Comparison of ENCODE assay signal across 10 mouse cellular contexts in genomic region chr1:172027809-172028102, GRCm38 (mm10). TPM values are rescaled to one million over a fixed set of nuclear protein-coding genes. Genes with fewer than 3 reads are reported as not detected.
DNase-seq lines count a peak whose midpoint lies in the region; ATAC-seq and TF ChIP-seq lines count a peak whose summit lies in the region.
"Had no signal": no experiment of that assay in that cellular context is flagged by ENCODE, and none has a peak within 500 bp of the region (broad histone marks: within the 10 kb centered on the region; RNA-seq: fewer than 3 reads in every experiment).

No protein-coding gene starts in this region.

- no peak for ATAC-seq in megakaryocyte, adult 5-6 weeks (ENCODE audit: poor library complexity, severe bottlenecking)
- no peak for ATAC-seq in limb, embryonic 13.5 days (ENCODE audit: low FRiP score, low read depth)
- no peak for ATAC-seq in stomach, embryonic 15.5 days (ENCODE audit: insufficient read depth, low FRiP score, low read depth)

- no peaks in the 10 kb centered on the region for H3K9me3 ChIP-seq in megakaryocyte, embryonic 14.5 days
- H3K9me3 ChIP-seq in limb, embryonic 13.5 days, result no peaks in the 10 kb centered on the region
- no peaks in the 10 kb centered on the region for H3K9me3 ChIP-seq in stomach, embryonic 15.5 days

- H3K4me1 ChIP-seq in cerebellum, adult 2 months (ENCODE audit: control insufficient read depth, insufficient read depth, low read length), result no peaks in the 10 kb centered on the region
- peaks cover 25% of the 10 kb centered on the region for H3K4me1 ChIP-seq in megakaryocyte, embryonic 14.5 days
- H3K4me1 ChIP-seq in limb, embryonic 13.5 days, result peaks cover 39% of the 10 kb centered on the region
- peaks cover 19% of the 10 kb centered on the region for H3K4me1 ChIP-seq in stomach, embryonic 15.5 days

- H3K4me3 ChIP-seq in cerebellum, adult 2 months (replicated peaks; ENCODE audit: insufficient read depth, low read depth, low read length), result peak overlapping the region; percentile 98
- H3K4me3 ChIP-seq in megakaryocyte, embryonic 14.5 days (replicated peaks), result peak overlapping the region; percentile 92
- H3K4me3 ChIP-seq in limb, embryonic 13.5 days, result peak overlapping the region; percentile 90
- peak overlapping the region; percentile 89 for H3K4me3 ChIP-seq in stomach, embryonic 15.5 days (replicated peaks)

- peak overlapping the region; percentile 62 for H3K27ac ChIP-seq in cerebellum, adult 2 months (ENCODE audit: insufficient read depth, low read length)
- H3K27ac ChIP-seq in limb, embryonic 13.5 days, result peak overlapping the region; percentile 96
- peak overlapping the region; percentile 86; the same call in 1 of the 2 replicates for H3K27ac ChIP-seq in stomach, embryonic 15.5 days

- no peak for TF ChIP-seq CTCF in cerebellum, adult 2 months (IDR thresholded peaks at IDR 0.05; ENCODE audit: borderline replicate concordance, insufficient read depth, low read depth, low read length)

- H3K4me2 ChIP-seq in limb, embryonic 13.5 days (replicated peaks), result peak overlapping the region; percentile 67
- peak overlapping the region; percentile 73 for H3K4me2 ChIP-seq in stomach, embryonic 15.5 days

- WGBS in cerebellum, adult 2 months, result 10% methylated on average over 10 of the region's 10 CpGs
- WGBS in limb, embryonic 13.5 days, result 7% methylated on average over 10 of the region's 10 CpGs
- 26% methylated on average over 10 of the region's 10 CpGs for WGBS in stomach, embryonic 15.5 days

- DNase-seq in cerebellum, adult 2 months, result no peak
- no peak for DNase-seq in cerebellum, postnatal 4 days (ENCODE audit: low spot score in 2 of 2)
- no peak for DNase-seq in ovary, adult 18-20 months (ENCODE audit: low spot score)
- no peak for DNase-seq in layer of hippocampus, postnatal 25 days (ENCODE audit: extremely low spot score in 1 of 2, low spot score in 1 of 2)

- H3K27me3 ChIP-seq in cerebellum, adult 2 months (ENCODE audit: control insufficient read depth, insufficient read depth, low read length), result no peaks in the 10 kb centered on the region
- peaks cover 34% of the 10 kb centered on the region for H3K27me3 ChIP-seq in megakaryocyte, embryonic 14.5 days (replicated peaks)
- H3K27me3 ChIP-seq in limb, embryonic 13.5 days, result no peaks in the 10 kb centered on the region
- H3K27me3 ChIP-seq in stomach, embryonic 15.5 days (replicated peaks), result no peaks in the 10 kb centered on the region

- no peak for TF ChIP-seq POLR2A in cerebellum, adult 2 months (IDR thresholded peaks at IDR 0.05; ENCODE audit: borderline replicate concordance, insufficient read depth, low read length)

- no peaks in the 10 kb centered on the region for H3K36me3 ChIP-seq in megakaryocyte, embryonic 14.5 days (replicated peaks; ENCODE audit: low read length)
- peaks cover 10% of the 10 kb centered on the region; the same call in 1 of the 2 replicates for H3K36me3 ChIP-seq in limb, embryonic 13.5 days
- H3K36me3 ChIP-seq in stomach, embryonic 15.5 days, result no peaks in the 10 kb centered on the region

- H3K9ac ChIP-seq in limb, embryonic 13.5 days, result peak overlapping the region; percentile 95
- no peak overlapping the region for H3K9ac ChIP-seq in stomach, embryonic 15.5 days

RNA-seq across cellular contexts. Expression of gene Vangl2, which starts 0.5 kb away (rescaled TPM):
- 10.5 and 13.1 TPM in 2 replicates for polyA plus RNA-seq in cerebellum, adult 2 months (2012; rRNA removed)
- 3.2 TPM in 1 of 2 replicates, not detected in the other for polyA plus RNA-seq in megakaryocyte, embryonic 14.5 days (2012; ENCODE audit: insufficient read depth, low replicate concordance)
- 2.1 and 2.8 TPM in 2 replicates for total RNA-seq in megakaryocyte, adult 5-6 weeks (2015)
- 1.8 and 2.5 TPM in 2 replicates for total RNA-seq in megakaryocyte, adult 5-6 weeks (2017)
- 20.7 and 20.8 TPM in 2 replicates for polyA plus RNA-seq in limb, embryonic 13.5 days (2015; fragmentation: Nextera tagmentation; extraction: Ambion mirVana)
- 9.9 and 11.3 TPM in 2 replicates for polyA plus RNA-seq in stomach, embryonic 15.5 days (2015; fragmentation: Nextera tagmentation; extraction: Ambion mirVana)
- total RNA-seq in layer of hippocampus, postnatal 25 days (2021), result 10 to 100 TPM; 15.9 to 18.3 TPM

RNA-seq across cellular contexts. Expression of gene Nhlh1, which starts 29.6 kb away (rescaled TPM):
- 0.05 and 0.07 TPM in 2 replicates for polyA plus RNA-seq in cerebellum, adult 2 months (2012; rRNA removed)
- polyA plus RNA-seq in megakaryocyte, embryonic 14.5 days (2012; ENCODE audit: insufficient read depth, low replicate concordance), result not detected in 2 replicates
- total RNA-seq in megakaryocyte, adult 5-6 weeks (2015), result not detected in 2 replicates
- not detected in 2 replicates for total RNA-seq in megakaryocyte, adult 5-6 weeks (2017)
- not detected in 2 replicates for polyA plus RNA-seq in limb, embryonic 13.5 days (2015; fragmentation: Nextera tagmentation; extraction: Ambion mirVana)
- not detected in 2 replicates for polyA plus RNA-seq in stomach, embryonic 15.5 days (2015; fragmentation: Nextera tagmentation; extraction: Ambion mirVana)
- 1 to 10 TPM; 1.3 to 1.6 TPM for total RNA-seq in layer of hippocampus, postnatal 25 days (2021)
- polyA plus RNA-seq: erythroblast, embryonic 14.5 days; liver, embryonic 16.5 days had no signal

RNA-seq across cellular contexts. Expression of gene Copa, which starts 54.6 kb away (rescaled TPM):
- polyA plus RNA-seq in cerebellum, adult 2 months (2012; rRNA removed), result 125 and 131 TPM in 2 replicates
- polyA plus RNA-seq in megakaryocyte, embryonic 14.5 days (2012; ENCODE audit: insufficient read depth, low replicate concordance), result 2.9 and 15.6 TPM in 2 replicates
- total RNA-seq in megakaryocyte, adult 5-6 weeks (2015), result 120 and 132 TPM in 2 replicates
- total RNA-seq in megakaryocyte, adult 5-6 weeks (2017), result 122 and 132 TPM in 2 replicates
- 247 and 281 TPM in 2 replicates for polyA plus RNA-seq in limb, embryonic 13.5 days (2015; fragmentation: Nextera tagmentation; extraction: Ambion mirVana)
- 190 and 220 TPM in 2 replicates for polyA plus RNA-seq in stomach, embryonic 15.5 days (2015; fragmentation: Nextera tagmentation; extraction: Ambion mirVana)
- total RNA-seq in layer of hippocampus, postnatal 25 days (2021), result 100 to 1,000 TPM; 148 to 149 TPM

RNA-seq across cellular contexts. Expression of gene Ncstn, which starts 54.8 kb away (rescaled TPM):
- polyA plus RNA-seq in cerebellum, adult 2 months (2012; rRNA removed), result 84.3 and 89.3 TPM in 2 replicates
- polyA plus RNA-seq in megakaryocyte, embryonic 14.5 days (2012; ENCODE audit: insufficient read depth, low replicate concordance), result 0.76 and 7.6 TPM in 2 replicates
- 81.2 and 87.8 TPM in 2 replicates for total RNA-seq in megakaryocyte, adult 5-6 weeks (2015)
- 39.8 and 45.5 TPM in 2 replicates for total RNA-seq in megakaryocyte, adult 5-6 weeks (2017)
- 102 and 107 TPM in 2 replicates for polyA plus RNA-seq in limb, embryonic 13.5 days (2015; fragmentation: Nextera tagmentation; extraction: Ambion mirVana)
- 114 and 133 TPM in 2 replicates for polyA plus RNA-seq in stomach, embryonic 15.5 days (2015; fragmentation: Nextera tagmentation; extraction: Ambion mirVana)
- total RNA-seq in layer of hippocampus, postnatal 25 days (2021), result 10 to 100 TPM; 59.5 to 63.2 TPM
